Mouse (Mus musculus) neural tube, embryonic 12.5 days (tissue): ENCODE measurements around the gene Nxn. TPM values are rescaled to one million over a fixed set of nuclear protein-coding genes. Genes with fewer than 3 reads are reported as not detected.

ENCODE experiments used
- ATAC-seq: fragments of 200-750 bp; cut with Nextera tagmentation; 2 replicates; pipeline ENCODE4 v1.8.0; 2017; ENCODE audit warnings: low read depth, mild to moderate bottlenecking, moderate TSS enrichment, moderate library complexity; ENCODE audit not compliant: low FRiP score
- H3K27ac ChIP-seq: fragments of 300-500 bp; sonication (generic); 2 replicates; pipeline ENCODE4 v1.5.1; 2016
- H3K27me3 ChIP-seq: fragments of 300-500 bp; sonication (generic); replicated peaks from 2 replicates; pipeline ENCODE4 v1.6.1; 2016; ENCODE audit warnings: mild to moderate bottlenecking
- H3K36me3 ChIP-seq: fragments of 300-500 bp; sonication (generic); 2 replicates; pipeline ENCODE4 v1.6.1; 2016; ENCODE audit warnings: mild to moderate bottlenecking
- H3K4me1 ChIP-seq: fragments of 300-500 bp; sonication (generic); 2 replicates; pipeline ENCODE4 v1.6.1; 2016
- H3K4me2 ChIP-seq: fragments of 300-500 bp; sonication (generic); replicated peaks from 2 replicates; pipeline ENCODE4 v1.6.1; 2016; ENCODE audit warnings: mild to moderate bottlenecking
- H3K4me3 ChIP-seq: fragments of 300-500 bp; sonication (generic); 2 replicates; pipeline ENCODE4 v1.5.1; 2016
- H3K9ac ChIP-seq: fragments of 300-500 bp; sonication (generic); 2 replicates; pipeline ENCODE4 v1.6.1; 2016; ENCODE audit warnings: mild to moderate bottlenecking
- H3K9me3 ChIP-seq: fragments of 300-500 bp; sonication (generic); 2 replicates; pipeline ENCODE4 v1.6.1; 2016; ENCODE audit warnings: mild to moderate bottlenecking
- WGBS: fragments of 180-500 bp; shearing (Covaris S2); methylation state at CpG from one replicate; pipeline ENCODE4 v1.1.7; 2016; 5-methylcytosine and 5-hydroxymethylcytosine counted together
- polyA plus RNA-seq: library from polyadenylated mRNA; unstranded; fragments of >200 nt; fragmentation: Nextera tagmentation; extraction: Ambion mirVana; gene quantifications from 2 replicates; pipeline ENCODE4 v1.2.1, GENCODE M21; 2016

Nxn gene
- polyA plus RNA-seq, 1 experiment from 2014 or later, result 64.4 TPM

GRCm38 (mm10) chr11:76338656-76339055 lies 60.3 kb downstream of the Nxn start:
- H3K9me3 ChIP-seq, result no peaks in the 10 kb centered on the region
- peaks cover 29% of the 10 kb centered on the region for H3K4me1 ChIP-seq
- H3K27ac ChIP-seq, result no peak overlapping the region
- 94% methylated on average over 8 of the region's 8 CpGs for WGBS
- H3K4me3 ChIP-seq, result no peak overlapping the region
- H3K36me3 ChIP-seq, result no peaks in the 10 kb centered on the region
- H3K4me2 ChIP-seq, result no peak overlapping the region
- no peak overlapping the region for H3K9ac ChIP-seq
- H3K27me3 ChIP-seq, result no peaks in the 10 kb centered on the region
- ATAC-seq, result no peak

DNA sequence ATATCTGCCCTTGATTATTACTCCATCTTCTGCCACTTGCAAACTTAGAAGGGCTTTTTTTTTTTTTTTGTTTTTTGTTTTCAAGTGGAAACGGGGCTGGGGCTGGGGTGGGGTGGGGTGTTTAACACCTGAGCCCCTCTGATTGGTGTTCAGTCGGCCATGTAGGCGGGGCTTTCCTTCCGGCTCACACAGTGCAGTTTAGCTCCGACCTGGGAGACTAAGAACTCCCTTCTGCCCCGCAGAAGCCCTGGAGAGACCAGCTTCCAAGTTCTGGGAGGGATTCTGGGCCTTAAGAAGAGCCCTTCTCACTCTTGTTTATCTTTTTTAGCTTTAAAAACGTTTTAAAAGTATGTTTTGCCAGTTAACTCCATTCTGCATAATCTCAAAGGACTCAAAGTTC lies 61.2 kb downstream of the Nxn start:
- H3K4me2 ChIP-seq, result peak overlapping the region; percentile 14; the same call in 1 of the 2 replicates
- no peaks in the 10 kb centered on the region for H3K27me3 ChIP-seq
- peaks cover 23% of the 10 kb centered on the region for H3K4me1 ChIP-seq
- no peak for ATAC-seq
- H3K4me3 ChIP-seq, result no peak overlapping the region
- H3K9ac ChIP-seq, result no peak overlapping the region
- H3K36me3 ChIP-seq, result no peaks in the 10 kb centered on the region
- no peak overlapping the region for H3K27ac ChIP-seq
- WGBS, result 12% methylated on average over 7 of the region's 7 CpGs
- H3K9me3 ChIP-seq, result no peaks in the 10 kb centered on the region

DNA sequence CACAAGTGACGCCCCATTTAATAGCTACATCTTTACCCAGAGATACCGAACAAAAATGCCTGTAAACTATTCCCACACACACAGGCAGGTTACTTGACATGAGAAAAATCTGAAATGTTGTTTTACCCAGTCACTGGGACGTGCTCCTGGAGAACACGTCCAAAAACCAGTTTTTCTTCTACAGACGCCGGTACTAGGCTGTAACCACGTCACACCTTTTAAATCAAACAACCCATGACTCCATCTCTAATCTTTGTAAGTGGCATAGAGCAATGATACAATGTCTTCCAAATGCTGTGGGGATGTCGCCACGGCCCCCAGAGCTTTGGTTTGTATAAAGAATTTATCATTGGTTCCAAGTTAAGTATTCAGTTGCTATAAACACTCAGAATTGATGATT lies 61.7 kb downstream of the Nxn start:
- H3K36me3 ChIP-seq, result no peaks in the 10 kb centered on the region
- H3K4me2 ChIP-seq, result no peak overlapping the region
- no peaks in the 10 kb centered on the region for H3K9me3 ChIP-seq
- ATAC-seq, result no peak
- peaks cover 27% of the 10 kb centered on the region for H3K4me1 ChIP-seq
- no peak overlapping the region for H3K9ac ChIP-seq
- no peak overlapping the region for H3K27ac ChIP-seq
- H3K27me3 ChIP-seq, result no peaks in the 10 kb centered on the region
- WGBS, result 86% methylated on average over 9 of the region's 9 CpGs
- no peak overlapping the region for H3K4me3 ChIP-seq

- ATAC-seq, result no peak
- Histone ChIP-seq H3K4me3 (no peak overlapping the region), H3K27ac (no peak overlapping the region), H3K4me2 (no peak overlapping the region), H3K27me3 (no peaks in the 10 kb centered on the region), H3K4me1 (peaks cover 20% of the 10 kb centered on the region), H3K36me3 (no peaks in the 10 kb centered on the region), H3K9me3 (no peaks in the 10 kb centered on the region), H3K9ac (no peak overlapping the region)
Observed at GRCm38 (mm10) chr11:76336224-76336623, 62.7 kb downstream of the Nxn start.

DNA sequence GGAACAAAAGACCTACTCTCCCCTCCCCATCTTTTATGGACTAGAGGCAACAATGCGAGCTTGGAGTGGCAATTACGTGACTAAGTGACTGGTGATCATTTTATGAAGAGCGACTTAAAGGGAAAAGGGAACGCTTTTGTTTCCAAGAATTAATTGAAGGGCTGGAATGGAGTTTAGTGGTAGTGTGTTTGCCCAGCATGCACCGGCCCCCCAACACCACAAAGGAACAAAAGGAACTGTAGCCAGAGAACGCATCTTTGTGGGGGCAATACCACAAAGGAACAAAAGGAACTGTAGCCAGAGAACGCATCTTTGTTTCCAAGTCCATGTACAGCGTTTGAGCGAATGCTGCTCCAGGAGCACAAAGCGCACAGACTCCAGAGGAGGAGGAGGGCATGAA lies 64.0 kb downstream of the Nxn start:
- ATAC-seq, result no peak
- Histone ChIP-seq H3K9ac (no peak overlapping the region), H3K9me3 (no peaks in the 10 kb centered on the region), H3K4me3 (no peak overlapping the region), H3K36me3 (no peaks in the 10 kb centered on the region), H3K27ac (no peak overlapping the region; the same call in 1 of the 2 replicates), H3K27me3 (no peaks in the 10 kb centered on the region), H3K4me1 (peaks cover 14% of the 10 kb centered on the region), H3K4me2 (0 out of 2 replicates have a peak overlapping the region, but pooled peaks have one; percentile 9)
- 26% methylated on average over 10 of the region's 10 CpGs for WGBS

GRCm38 (mm10) chr11:76332240-76332639 lies 66.7 kb downstream of the Nxn start:
- WGBS, result 78% methylated on average over 5 of the region's 5 CpGs
- no peak for ATAC-seq
- Histone ChIP-seq H3K4me3 (no peak overlapping the region), H3K9ac (no peak overlapping the region), H3K27ac (no peak overlapping the region), H3K4me2 (no peak overlapping the region), H3K4me1 (peaks cover 31% of the 10 kb centered on the region), H3K9me3 (no peaks in the 10 kb centered on the region), H3K27me3 (no peaks in the 10 kb centered on the region), H3K36me3 (no peaks in the 10 kb centered on the region)

DNA sequence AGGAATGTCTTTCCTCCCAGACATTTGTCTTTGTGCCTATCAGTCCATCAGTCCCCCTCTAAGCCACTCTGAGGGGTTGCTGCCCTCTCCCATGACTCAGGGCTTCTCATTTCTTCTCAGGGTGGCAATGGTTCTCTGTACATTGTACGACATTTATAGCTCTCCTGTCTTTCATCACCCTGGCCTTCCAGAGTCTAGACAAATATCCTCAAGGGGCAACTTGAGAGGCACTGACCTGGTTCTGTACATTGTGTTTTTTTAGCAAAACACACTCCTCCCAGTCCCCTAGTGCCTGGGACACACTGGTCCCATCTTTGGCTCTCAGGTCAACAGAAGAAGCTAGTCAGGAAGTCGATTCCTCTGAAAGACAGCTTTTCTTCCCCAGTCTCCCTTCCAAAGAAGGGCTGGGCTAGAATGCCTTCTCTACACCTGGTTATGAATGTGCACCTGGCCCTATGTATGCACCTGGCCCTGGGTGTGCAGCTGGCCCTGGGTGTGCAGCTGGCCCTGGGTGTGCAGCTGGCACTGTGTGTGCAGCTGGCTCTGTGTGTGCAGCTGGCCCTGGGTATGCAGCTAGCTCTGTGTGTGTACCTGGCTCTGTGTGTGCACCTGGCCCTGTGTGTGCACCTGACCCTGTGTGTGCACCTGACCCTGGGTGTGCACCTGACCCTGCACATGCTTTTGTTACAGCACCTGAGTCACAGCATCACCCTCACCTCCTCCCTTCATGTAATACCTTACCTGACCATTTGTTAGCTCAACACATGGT lies 70.2 kb downstream of the Nxn start:
- H3K27me3 ChIP-seq, result no peaks in the 10 kb centered on the region
- 65% methylated on average over 2 of the region's 2 CpGs for WGBS
- H3K27ac ChIP-seq, result no peak overlapping the region

DNA sequence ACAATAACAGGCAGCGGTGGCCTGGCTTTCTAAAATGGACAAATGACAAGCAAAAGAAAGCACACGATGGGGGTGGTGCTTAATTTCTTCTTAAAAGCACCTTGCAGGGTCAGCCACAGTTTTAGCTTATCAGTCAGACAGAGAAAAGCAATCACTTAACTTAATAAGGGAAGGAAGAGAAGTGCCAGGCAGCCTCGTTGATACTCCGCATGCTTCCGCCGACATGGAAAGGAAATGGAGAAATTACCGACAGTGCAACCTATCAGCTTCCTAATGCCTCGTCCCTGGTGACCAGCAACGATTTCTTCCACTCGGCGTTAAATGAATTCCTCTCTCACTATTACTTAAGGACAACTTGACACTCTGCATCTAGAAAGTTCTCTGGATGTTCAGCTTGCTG lies 70.9 kb downstream of the Nxn start:
- Histone ChIP-seq H3K27me3 (no peaks in the 10 kb centered on the region), H3K9ac (no peak overlapping the region), H3K36me3 (no peaks in the 10 kb centered on the region), H3K4me1 (peaks cover 46% of the 10 kb centered on the region), H3K4me3 (no peak overlapping the region), H3K4me2 (no peak overlapping the region), H3K9me3 (no peaks in the 10 kb centered on the region), H3K27ac (no peak overlapping the region)
- 69% methylated on average over 11 of the region's 11 CpGs for WGBS
- ATAC-seq, result no peak

More for the DNA sequence above, 70.2 kb downstream of the Nxn start:
- 0 out of 2 replicates have a peak, but pooled peaks have one; percentile 21 for ATAC-seq
- Histone ChIP-seq H3K9me3 (no peaks in the 10 kb centered on the region), H3K4me1 (peaks cover 46% of the 10 kb centered on the region), H3K4me2 (no peak overlapping the region), H3K9ac (no peak overlapping the region), H3K4me3 (no peak overlapping the region), H3K36me3 (no peaks in the 10 kb centered on the region)

DNA sequence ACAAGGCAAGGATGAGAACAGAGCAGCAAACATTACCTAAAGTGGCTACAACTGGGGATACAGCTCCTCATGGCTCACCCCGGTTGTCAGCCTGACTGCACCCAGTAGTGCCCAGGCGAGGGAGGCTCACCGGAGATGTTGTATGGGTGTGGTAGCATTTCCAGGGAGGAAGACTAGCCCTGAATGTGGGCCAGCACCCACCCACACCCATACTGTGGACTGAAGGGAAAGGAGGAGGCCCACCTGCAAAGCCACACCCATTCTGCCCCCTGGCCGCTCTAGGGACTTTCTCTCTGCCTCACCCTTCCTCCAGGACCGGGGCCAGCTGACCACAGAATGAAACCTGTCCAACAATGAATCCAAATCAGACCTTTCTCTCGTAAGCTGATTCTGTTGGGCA lies 72.3 kb downstream of the Nxn start:
- no peak for ATAC-seq
- no peaks in the 10 kb centered on the region for H3K9me3 ChIP-seq
- H3K4me3 ChIP-seq, result no peak overlapping the region
- no peak overlapping the region for H3K27ac ChIP-seq
- H3K4me2 ChIP-seq, result no peak overlapping the region
- no peaks in the 10 kb centered on the region for H3K27me3 ChIP-seq
- no peaks in the 10 kb centered on the region for H3K36me3 ChIP-seq
- 78% methylated on average over 6 of the region's 6 CpGs for WGBS
- peaks cover 48% of the 10 kb centered on the region for H3K4me1 ChIP-seq
- no peak overlapping the region for H3K9ac ChIP-seq

- Histone ChIP-seq H3K27ac (no peak overlapping the region), H3K36me3 (no peaks in the 10 kb centered on the region), H3K9ac (no peak overlapping the region), H3K4me2 (no peak overlapping the region), H3K4me3 (no peak overlapping the region), H3K9me3 (no peaks in the 10 kb centered on the region), H3K4me1 (peaks cover 48% of the 10 kb centered on the region), H3K27me3 (no peaks in the 10 kb centered on the region)
- 83% methylated on average over 2 of the region's 2 CpGs for WGBS
- ATAC-seq, result no peak
Observed at GRCm38 (mm10) chr11:76326051-76326450, 72.9 kb downstream of the Nxn start.

DNA sequence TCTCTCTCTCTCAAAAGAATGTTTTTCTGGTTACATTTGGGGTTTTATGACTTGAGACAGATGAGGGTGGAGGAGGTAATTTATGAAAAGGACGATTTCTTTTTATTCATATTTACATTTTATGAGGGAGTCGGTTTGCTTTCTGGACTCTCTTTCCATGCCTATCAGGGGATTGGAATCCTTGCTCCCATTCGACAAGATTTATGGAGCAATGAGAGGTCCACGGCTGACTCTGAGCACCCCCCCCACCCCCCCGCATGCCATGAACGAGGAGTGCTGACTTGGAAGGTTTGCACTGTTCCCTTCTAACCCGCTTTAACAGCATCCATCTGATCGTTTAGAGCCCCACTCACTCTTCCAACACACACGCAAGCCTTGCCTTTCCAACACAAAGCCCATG lies 74.1 kb downstream of the Nxn start:
- no peaks in the 10 kb centered on the region for H3K9me3 ChIP-seq
- no peak overlapping the region for H3K4me2 ChIP-seq
- no peaks in the 10 kb centered on the region for H3K36me3 ChIP-seq
- no peak overlapping the region for H3K4me3 ChIP-seq
- no peak overlapping the region for H3K27ac ChIP-seq
- H3K9ac ChIP-seq, result no peak overlapping the region
- peaks cover 55% of the 10 kb centered on the region for H3K4me1 ChIP-seq
- H3K27me3 ChIP-seq, result no peaks in the 10 kb centered on the region
- WGBS, result 26% methylated on average over 9 of the region's 9 CpGs
- no peak for ATAC-seq

DNA sequence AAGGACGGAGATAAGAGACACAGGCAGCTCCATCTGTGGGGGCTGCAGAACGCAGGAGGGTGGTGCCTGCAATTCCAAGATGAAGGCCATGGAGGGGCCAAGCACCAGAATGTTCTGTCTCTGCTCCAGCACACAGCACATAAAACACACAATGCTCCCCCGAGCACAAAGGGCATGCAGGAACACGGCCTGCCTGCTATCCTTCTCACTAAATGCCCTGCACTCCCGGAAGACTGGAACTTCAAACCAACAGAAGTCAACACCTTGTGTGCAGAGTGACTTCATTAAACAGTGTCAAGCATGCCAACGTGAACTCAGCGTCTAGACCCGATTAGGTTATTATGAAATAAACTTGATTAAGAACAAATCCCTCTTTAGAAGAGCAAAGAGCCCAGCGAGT lies 74.7 kb downstream of the Nxn start:
- 59% methylated on average over 9 of the region's 9 CpGs for whole genome bisulfite sequencing
- Histone ChIP-seq H3K27me3 (no peaks in the 10 kb centered on the region), H3K36me3 (no peaks in the 10 kb centered on the region), H3K4me2 (no peak overlapping the region), H3K4me3 (no peak overlapping the region), H3K9ac (no peak overlapping the region), H3K4me1 (peaks cover 55% of the 10 kb centered on the region), H3K27ac (no peak overlapping the region), H3K9me3 (no peaks in the 10 kb centered on the region)
- no peak for ATAC-seq

DNA sequence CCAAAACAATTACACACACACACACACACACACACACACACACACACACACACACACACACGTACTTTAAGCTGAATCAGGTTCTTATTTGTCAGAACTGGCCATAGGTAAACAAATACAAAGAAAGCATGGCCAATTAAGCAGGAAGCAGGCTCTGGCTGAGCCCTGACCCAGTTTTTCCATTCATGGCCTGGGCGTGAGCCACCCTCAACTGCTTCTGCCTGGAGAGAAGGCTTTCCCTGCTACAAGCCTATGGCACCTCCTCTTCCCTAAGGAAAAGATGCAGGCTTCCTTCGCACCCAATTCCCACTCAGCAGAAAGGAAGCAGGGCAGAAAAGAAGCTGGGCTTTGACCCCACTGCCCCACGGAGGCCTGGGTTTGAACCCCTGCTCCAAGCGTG lies 76.0 kb downstream of the Nxn start:
- Histone ChIP-seq H3K4me3 (no peak overlapping the region), H3K27ac (no peak overlapping the region), H3K36me3 (no peaks in the 10 kb centered on the region), H3K9me3 (no peaks in the 10 kb centered on the region), H3K27me3 (no peaks in the 10 kb centered on the region), H3K4me1 (peaks cover 47% of the 10 kb centered on the region), H3K9ac (no peak overlapping the region), H3K4me2 (no peak overlapping the region)
- WGBS, result 88% methylated on average over 5 of the region's 5 CpGs
- no peak for ATAC-seq
